Mouse (Mus musculus) bone marrow macrophage, adult 2 months (primary cell): ENCODE data around the gene Rnf38.

Experiments
- CTCF ChIP-seq: IDR thresholded peaks from 2 replicates; pipeline ENCODE4 v1.5.1; 2012; ENCODE audit warnings: low read depth, mild to moderate bottlenecking, low read length, moderate library complexity
- POLR2A ChIP-seq: IDR thresholded peaks from 2 replicates; pipeline ENCODE4 v1.6.1; 2012; ENCODE audit warnings: mild to moderate bottlenecking, low read depth, low read length, borderline replicate concordance

GRCm38 (mm10) chr4:44172676-44173075 is 60.9 kb downstream of the Rnf38 start:
- no peak for TF ChIP-seq POLR2A
- TF ChIP-seq CTCF = no peak
